Mouse (Mus musculus) monocyte, adult 59 days (primary cell): ENCODE measurements around the gene Nap1l5. TPM values are rescaled to one million over a fixed set of nuclear protein-coding genes. Genes with fewer than 3 reads are reported as not detected.

Experiments used
- total RNA-seq, 2 experiments: library from RNA; stranded (reverse); gene quantifications; one replicate each; pipeline ENCODE4 v1.2.4; 2023

Nap1l5 gene
- not detected for total RNA-seq

DNA sequence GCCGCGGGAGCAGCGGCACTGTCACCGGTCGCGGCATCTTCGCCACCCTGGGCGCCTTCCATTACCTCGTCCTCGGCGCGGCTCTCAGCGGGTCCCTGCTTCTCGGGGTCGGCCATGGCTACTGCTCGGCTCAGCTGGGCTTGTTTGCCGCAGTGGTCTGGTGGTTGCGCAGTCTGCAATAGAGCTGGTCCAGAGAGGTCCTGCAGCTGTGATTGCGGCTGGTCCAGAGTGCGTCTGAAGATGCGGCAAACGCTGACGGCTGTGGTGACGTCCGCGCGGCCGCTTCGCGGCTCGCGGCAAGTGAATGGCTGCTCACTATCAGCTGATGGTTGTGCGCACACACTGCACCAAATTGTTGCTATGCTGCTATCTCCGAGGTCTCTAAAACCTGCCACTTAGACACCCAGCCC, at the start of gene Nap1l5:
Nap1l5 (minus strand) TSS at position 225 of the 410 bp plus-strand sequence.

Other genes with a start within 250 kb of the Nap1l5 start
- gene Herc3, start 75.6 kb downstream of the Nap1l5 start, total RNA-seq, result 10 to 100 TPM; 23.1 TPM
- 1 to 10 TPM in 1 of 2 experiments, under 1 TPM in 1; 0.86 to 1.5 TPM for gene Fam13a, start 117.5 kb upstream of the Nap1l5 start, total RNA-seq